Mouse (Mus musculus): ENCODE data around the gene Rab44. TPM values are rescaled to one million over a fixed set of nuclear protein-coding genes. Genes with fewer than 3 reads are reported as not detected.

The Rab44 gene
- polyA plus RNA-seq, 1 experiment, result not detected

DNA sequence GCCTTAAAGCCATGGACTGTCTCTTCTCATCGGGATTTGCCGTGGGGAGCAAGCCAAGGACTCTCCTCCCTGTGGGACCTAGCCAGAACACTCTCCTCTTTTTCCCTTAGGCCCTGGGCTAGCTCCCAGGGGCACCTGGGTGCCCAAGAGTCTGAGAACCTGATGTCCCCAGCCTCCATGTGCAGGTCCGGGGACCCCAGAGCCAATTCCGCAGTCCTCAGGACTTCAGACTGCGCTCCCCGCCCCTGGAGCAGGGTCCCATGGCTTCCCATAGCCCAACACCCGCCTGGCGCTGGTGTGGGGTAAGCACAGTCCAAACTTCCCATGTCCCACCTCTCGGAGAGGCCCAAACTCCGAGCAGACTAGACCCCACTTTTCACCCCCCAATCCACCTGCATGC, 28.7 kb upstream of the Rab44 start:
- Histone ChIP-seq H3K9ac (ENCODE audit: low read depth, poor library complexity, severe bottlenecking) (no peak overlapping the region), H3K27me3 (ENCODE audit: control insufficient read depth, insufficient read depth, low read length, poor library complexity, severe bottlenecking) (no peaks in the 10 kb centered on the region), H3K4me1 (ENCODE audit: control insufficient read depth, insufficient read depth, low read length) (peaks cover 3% of the 10 kb centered on the region), H3K36me3 (ENCODE audit: control insufficient read depth, insufficient read depth, low read length, poor library complexity, severe bottlenecking) (no peaks in the 10 kb centered on the region), H3K27ac (ENCODE audit: insufficient read depth, low read length) (no peak overlapping the region), H3K4me3 (ENCODE audit: low read depth, low read length) (no peak overlapping the region), H3K9me3 (replicated peaks; ENCODE audit: control insufficient read depth, insufficient read depth, low read length, poor library complexity, severe bottlenecking) (no peaks in the 10 kb centered on the region)
- TF ChIP-seq EP300 (IDR thresholded peaks at IDR 0.05; ENCODE audit: insufficient read depth, low read depth, low read length) (no peak), CTCF (IDR thresholded peaks at IDR 0.05; ENCODE audit: low read depth, low read length) (no peak), POLR2A (IDR thresholded peaks at IDR 0.05; ENCODE audit: insufficient read depth, low read length) (no peak)

DNA sequence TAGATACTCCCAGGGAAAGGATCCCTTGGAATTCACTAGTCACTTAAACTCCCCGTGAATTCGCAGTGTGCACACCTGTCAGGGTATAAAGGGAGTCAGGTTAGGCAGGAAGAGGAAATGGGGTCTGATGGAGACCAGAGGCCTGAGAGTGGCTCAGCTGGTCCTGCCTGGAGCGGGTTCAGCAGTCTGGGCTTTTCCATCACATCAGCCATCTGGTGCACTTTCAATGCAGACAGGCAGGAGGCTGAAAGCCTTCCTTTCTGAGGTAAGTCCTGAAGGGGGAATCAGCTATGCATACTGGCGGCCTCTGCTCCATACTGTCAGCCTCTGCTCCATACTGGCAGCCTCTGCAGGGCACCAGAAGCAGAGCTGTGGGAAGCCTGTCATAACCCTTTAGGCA, 27.0 kb upstream of the Rab44 start:
- Histone ChIP-seq H3K36me3 (ENCODE audit: control insufficient read depth, insufficient read depth, low read length, poor library complexity, severe bottlenecking) (no peaks in the 10 kb centered on the region), H3K27ac (ENCODE audit: insufficient read depth, low read length) (no peak overlapping the region), H3K4me1 (ENCODE audit: control insufficient read depth, insufficient read depth, low read length) (peaks cover 3% of the 10 kb centered on the region), H3K9ac (ENCODE audit: low read depth, poor library complexity, severe bottlenecking) (no peak overlapping the region), H3K27me3 (ENCODE audit: control insufficient read depth, insufficient read depth, low read length, poor library complexity, severe bottlenecking) (no peaks in the 10 kb centered on the region), H3K9me3 (replicated peaks; ENCODE audit: control insufficient read depth, insufficient read depth, low read length, poor library complexity, severe bottlenecking) (no peaks in the 10 kb centered on the region), H3K4me3 (ENCODE audit: low read depth, low read length) (no peak overlapping the region)
- TF ChIP-seq CTCF (IDR thresholded peaks at IDR 0.05; ENCODE audit: low read depth, low read length), result no peak
- TF ChIP-seq EP300 (IDR thresholded peaks at IDR 0.05; ENCODE audit: insufficient read depth, low read depth, low read length), result no peak
- TF ChIP-seq POLR2A (IDR thresholded peaks at IDR 0.05; ENCODE audit: insufficient read depth, low read length), result no peak

DNA sequence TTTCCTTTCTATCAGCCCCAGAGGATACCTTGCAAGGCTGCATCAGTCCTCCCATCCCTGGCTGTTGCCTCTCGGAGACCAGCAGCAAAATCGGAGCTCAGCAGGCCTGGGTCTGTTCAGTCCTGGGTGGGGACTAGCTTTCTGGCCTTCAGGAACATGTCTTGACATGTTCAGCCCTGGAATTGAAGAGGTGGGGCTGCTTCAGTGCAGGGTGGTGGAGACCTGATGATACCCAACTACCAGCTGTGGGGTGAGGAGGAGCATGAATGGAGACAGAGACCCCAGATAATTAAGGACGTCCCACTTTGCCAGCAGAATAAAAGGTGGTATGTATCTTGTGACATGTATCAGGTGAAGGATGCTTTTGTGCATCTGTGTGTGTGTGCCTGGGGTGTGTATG, 23.2 kb upstream of the Rab44 start, which contains the start of gene Cdkn1a:
Gene Cdkn1a, plus strand, starts transcription at position 201 of the 400 bp plus-strand sequence.
- peak; percentile 88 for TF ChIP-seq EP300 (IDR thresholded peaks at IDR 0.05; ENCODE audit: insufficient read depth, low read depth, low read length)
- TF ChIP-seq POLR2A (IDR thresholded peaks at IDR 0.05; ENCODE audit: insufficient read depth, low read length), result peak; percentile 21
- TF ChIP-seq CTCF (IDR thresholded peaks at IDR 0.05; ENCODE audit: low read depth, low read length), result no peak
- H3K4me3 ChIP-seq (ENCODE audit: low read depth, low read length), result peak within 1 kb of the TSS; percentile 59
- peak within 1 kb of the TSS; percentile 94 for H3K27ac ChIP-seq (ENCODE audit: insufficient read depth, low read length)
- H3K4me1 ChIP-seq (ENCODE audit: control insufficient read depth, insufficient read depth, low read length), result peaks cover 1% of the 10 kb centered on the region
- no peaks in the 10 kb centered on the region for H3K9me3 ChIP-seq (replicated peaks; ENCODE audit: control insufficient read depth, insufficient read depth, low read length, poor library complexity, severe bottlenecking)
- peak within 1 kb of the TSS; percentile 66 for H3K9ac ChIP-seq (ENCODE audit: low read depth, poor library complexity, severe bottlenecking)
- H3K27me3 ChIP-seq (ENCODE audit: control insufficient read depth, insufficient read depth, low read length, poor library complexity, severe bottlenecking), result peaks cover 5% of the 10 kb centered on the region; the same call in 1 of the 2 replicates
- no peaks in the 10 kb centered on the region; the same call in 1 of the 2 replicates for H3K36me3 ChIP-seq (ENCODE audit: control insufficient read depth, insufficient read depth, low read length, poor library complexity, severe bottlenecking)

DNA sequence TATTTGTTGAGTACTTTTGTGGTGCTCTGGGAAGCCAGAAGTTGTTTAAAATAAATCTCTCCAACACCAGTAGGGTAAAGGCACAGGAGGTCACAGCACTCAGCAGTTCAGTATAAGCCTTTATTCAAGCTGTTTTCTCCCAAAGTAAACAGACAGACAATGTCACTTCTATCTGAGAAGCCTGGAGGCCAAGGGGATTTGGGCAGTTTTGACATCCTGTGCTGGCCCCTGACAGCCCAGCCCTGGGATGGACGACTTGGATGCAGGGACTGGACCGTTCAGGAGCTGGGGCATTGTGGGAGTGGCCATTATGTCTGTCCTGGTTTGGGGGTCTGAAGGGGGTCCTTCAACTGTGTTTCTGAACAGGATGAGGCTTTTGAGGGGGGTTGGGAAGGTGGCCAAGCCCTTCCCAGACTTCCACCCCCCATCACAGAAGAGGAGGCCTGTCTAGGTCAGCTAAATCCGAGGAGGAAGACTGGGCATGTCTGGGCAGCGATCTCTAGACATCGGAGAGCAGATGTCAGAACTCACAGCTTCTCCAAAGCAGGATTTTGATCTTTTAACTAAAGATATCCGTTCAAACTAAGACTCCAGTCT, 22.5 kb upstream of the Rab44 start:
- Histone ChIP-seq H3K27me3 (ENCODE audit: control insufficient read depth, insufficient read depth, low read length, poor library complexity, severe bottlenecking) (peaks cover 5% of the 10 kb centered on the region; the same call in 1 of the 2 replicates), H3K27ac (ENCODE audit: insufficient read depth, low read length) (peak overlapping the region; percentile 94)

DNA sequence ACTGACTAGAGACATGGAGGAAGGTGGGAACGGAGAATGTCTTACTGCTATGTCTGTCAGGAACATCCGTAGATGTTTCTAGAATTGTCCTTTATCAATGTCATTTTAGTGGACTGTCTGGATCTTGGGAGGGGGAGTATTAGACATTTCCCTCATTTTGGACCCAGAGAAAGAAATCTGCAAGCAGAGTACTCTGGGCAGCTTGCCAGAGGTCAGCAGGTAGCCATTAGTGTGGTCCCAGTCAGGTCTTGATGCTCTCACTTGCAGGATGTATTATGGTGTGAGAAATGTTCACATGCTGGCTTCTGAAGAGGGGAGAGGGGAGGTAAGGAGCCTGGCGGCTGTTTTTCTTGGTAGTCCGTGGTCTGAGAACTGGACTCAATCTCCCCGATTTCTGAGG, 21.4 kb upstream of the Rab44 start:
- Histone ChIP-seq H3K9ac (ENCODE audit: low read depth, poor library complexity, severe bottlenecking) (peak overlapping the region; percentile 66), H3K9me3 (replicated peaks; ENCODE audit: control insufficient read depth, insufficient read depth, low read length, poor library complexity, severe bottlenecking) (no peaks in the 10 kb centered on the region), H3K36me3 (ENCODE audit: control insufficient read depth, insufficient read depth, low read length, poor library complexity, severe bottlenecking) (peaks cover 4% of the 10 kb centered on the region), H3K4me1 (ENCODE audit: control insufficient read depth, insufficient read depth, low read length) (peaks cover 3% of the 10 kb centered on the region), H3K27me3 (ENCODE audit: control insufficient read depth, insufficient read depth, low read length, poor library complexity, severe bottlenecking) (peaks cover 5% of the 10 kb centered on the region; the same call in 1 of the 2 replicates), H3K4me3 (ENCODE audit: low read depth, low read length) (peak overlapping the region; percentile 36), H3K27ac (ENCODE audit: insufficient read depth, low read length) (0 out of 2 replicates have a peak overlapping the region, but pooled peaks have one; percentile 3)
- TF ChIP-seq POLR2A (IDR thresholded peaks at IDR 0.05; ENCODE audit: insufficient read depth, low read length) (no peak), EP300 (IDR thresholded peaks at IDR 0.05; ENCODE audit: insufficient read depth, low read depth, low read length) (no peak), CTCF (IDR thresholded peaks at IDR 0.05; ENCODE audit: low read depth, low read length) (no peak)

More for the DNA sequence above, 22.5 kb upstream of the Rab44 start:
- Histone ChIP-seq H3K36me3 (ENCODE audit: control insufficient read depth, insufficient read depth, low read length, poor library complexity, severe bottlenecking) (peaks cover 3% of the 10 kb centered on the region; the same call in 1 of the 2 replicates), H3K4me1 (ENCODE audit: control insufficient read depth, insufficient read depth, low read length) (peaks cover 3% of the 10 kb centered on the region), H3K4me3 (ENCODE audit: low read depth, low read length) (peak overlapping the region; percentile 46), H3K9me3 (replicated peaks; ENCODE audit: control insufficient read depth, insufficient read depth, low read length, poor library complexity, severe bottlenecking) (no peaks in the 10 kb centered on the region), H3K9ac (ENCODE audit: low read depth, poor library complexity, severe bottlenecking) (peak overlapping the region; percentile 66)
- TF ChIP-seq POLR2A (IDR thresholded peaks at IDR 0.05; ENCODE audit: insufficient read depth, low read length) (no peak), CTCF (IDR thresholded peaks at IDR 0.05; ENCODE audit: low read depth, low read length) (no peak), EP300 (IDR thresholded peaks at IDR 0.05; ENCODE audit: insufficient read depth, low read depth, low read length) (peak; percentile 61; the same call in 1 of the 2 replicates)

Measured in ES-Bruce4 (cell line).